Mouse (Mus musculus): ENCODE data around the gene Kcnh5.

DNA sequence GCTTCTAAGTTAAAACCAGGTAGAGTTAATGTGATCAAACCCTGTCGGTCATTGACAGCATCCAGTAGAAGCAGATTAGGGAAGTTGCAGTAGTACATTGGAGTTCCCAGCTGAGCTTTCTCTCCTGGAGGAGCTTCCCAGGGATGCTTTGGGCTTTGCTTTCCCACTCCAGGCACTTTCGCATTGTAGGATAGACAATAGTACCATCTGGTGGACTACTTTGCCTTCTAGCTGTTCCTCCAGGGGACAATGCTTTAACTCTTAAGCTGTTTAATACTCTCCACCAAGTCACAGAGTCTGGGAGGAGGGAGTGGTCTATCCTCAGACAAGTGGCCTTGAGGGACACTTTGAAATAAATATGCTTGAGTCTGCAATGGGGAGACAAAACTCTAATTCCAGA, 12.3 kb upstream of the Kcnh5 start:
- TF ChIP-seq CTCF (IDR thresholded peaks at IDR 0.05; ENCODE audit: low read depth) = no peak
- no peak for TF ChIP-seq EP300 (IDR thresholded peaks at IDR 0.05; ENCODE audit: low read depth)

Measured in heart, postnatal 0 days (tissue).